Mouse (Mus musculus): ENCODE data around the gene Gm10945. TPM values are rescaled to one million over a fixed set of nuclear protein-coding genes. Genes with fewer than 3 reads are reported as not detected.

Gm10945 gene
- total RNA-seq (2021) = not detected

DNA sequence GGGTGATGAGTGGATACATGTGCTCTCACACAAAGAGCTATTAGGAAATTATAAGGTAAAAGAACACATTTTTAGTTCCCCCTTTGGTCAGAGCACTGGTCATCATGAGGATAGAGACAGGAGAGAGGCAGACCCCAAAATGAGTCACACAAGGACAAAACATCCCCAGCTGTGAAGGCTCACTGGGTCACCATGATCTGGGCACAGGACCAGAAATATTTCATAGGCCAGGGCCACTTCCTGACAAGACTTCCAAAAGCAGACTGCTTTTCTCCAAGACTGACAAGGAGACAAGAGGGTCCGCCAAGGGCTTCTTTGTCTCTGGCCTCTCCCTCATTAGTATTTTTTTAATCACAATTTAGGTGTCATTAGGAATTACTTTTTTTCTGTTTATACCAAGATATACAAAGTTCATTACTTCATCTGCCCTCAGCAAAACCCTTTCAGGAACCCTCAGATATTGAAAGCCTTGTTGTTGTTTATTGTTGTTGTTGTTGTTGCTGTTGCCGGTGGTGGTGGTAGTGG, at the start of gene Gm10945:
Gene Gm10945, minus strand, starts transcription at position 475 of the 525 bp plus-strand sequence.
- intact Hi-C loops (cut with DNase I) = no loop called here
- DNase-seq (ENCODE audit: low spot score in 2 of 2) = no peak

- no peak for DNase-seq (ENCODE audit: low spot score in 2 of 2)
- intact Hi-C loops (cut with DNase I) = loop anchor here (10.0 kb wide), 1 partner anchor 945 kb away; no protein-coding TSS in a partner anchor
Observed at GRCm38 (mm10) chr10:6790226-6790625, 28.7 kb upstream of the Gm10945 start.

DNA sequence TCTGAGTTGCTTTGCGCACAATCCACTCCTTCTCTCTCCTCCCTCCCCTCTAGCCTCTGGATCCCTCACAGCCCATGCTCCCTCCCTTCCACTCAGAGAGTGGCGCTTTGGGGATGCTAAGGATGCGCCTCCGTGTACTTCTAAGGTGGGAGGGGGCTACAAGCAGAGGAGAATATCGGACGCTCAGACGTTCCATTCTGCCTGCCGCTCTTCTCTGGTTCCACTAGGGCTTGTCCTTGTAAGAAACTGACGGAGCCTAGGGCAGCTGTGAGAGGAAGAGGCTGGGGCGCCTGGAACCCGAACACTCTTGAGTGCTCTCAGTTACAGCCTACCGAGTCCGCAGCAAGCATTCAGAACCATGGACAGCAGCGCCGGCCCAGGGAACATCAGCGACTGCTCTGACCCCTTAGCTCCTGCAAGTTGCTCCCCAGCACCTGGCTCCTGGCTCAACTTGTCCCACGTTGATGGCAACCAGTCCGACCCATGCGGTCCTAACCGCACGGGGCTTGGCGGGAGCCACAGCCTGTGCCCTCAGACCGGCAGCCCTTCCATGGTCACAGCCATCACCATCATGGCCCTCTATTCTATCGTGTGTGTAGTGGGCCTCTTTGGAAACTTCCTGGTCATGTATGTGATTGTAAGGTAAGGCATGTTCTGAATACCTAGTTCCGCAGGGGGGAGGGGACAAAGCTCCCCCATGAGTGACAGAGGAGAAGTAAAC, 27.1 kb upstream of the Gm10945 start:
- peak; percentile 10 to 17 for DNase-seq (ENCODE audit: low spot score in 2 of 2)
- intact Hi-C loops (cut with DNase I) = loop anchor here (5.0 kb wide), 1 partner anchor 751 kb away; no protein-coding TSS in a partner anchor

- intact Hi-C loops (cut with DNase I) = no loop called here
- no peak for DNase-seq (ENCODE audit: low spot score in 2 of 2)
Observed at GRCm38 (mm10) chr10:6758206-6758605, 3.4 kb downstream of the Gm10945 start, which contains the start of gene Oprm1. Gene Oprm1, plus strand, starts transcription at chr10:6758506.

- intact Hi-C loops (cut with DNase I) = no loop called here
- DNase-seq (ENCODE audit: low spot score in 2 of 2) = no peak
Observed at GRCm38 (mm10) chr10:6753375-6753774, 8.2 kb downstream of the Gm10945 start.

- no peak for DNase-seq (ENCODE audit: low spot score in 2 of 2)
- intact Hi-C loops (cut with DNase I) = no loop called here
Observed at GRCm38 (mm10) chr10:6728469-6728868, 33.1 kb downstream of the Gm10945 start.

GRCm38 (mm10) chr10:6723765-6724164, 37.8 kb downstream of the Gm10945 start:
- DNase-seq (ENCODE audit: low spot score in 2 of 2) = no peak
- intact Hi-C loops (cut with DNase I) = no loop called here

GRCm38 (mm10) chr10:6717181-6717948, 44.2 kb downstream of the Gm10945 start:
- intact Hi-C loops (cut with DNase I) = no loop called here
- no peak for DNase-seq (ENCODE audit: low spot score in 2 of 2)

DNA sequence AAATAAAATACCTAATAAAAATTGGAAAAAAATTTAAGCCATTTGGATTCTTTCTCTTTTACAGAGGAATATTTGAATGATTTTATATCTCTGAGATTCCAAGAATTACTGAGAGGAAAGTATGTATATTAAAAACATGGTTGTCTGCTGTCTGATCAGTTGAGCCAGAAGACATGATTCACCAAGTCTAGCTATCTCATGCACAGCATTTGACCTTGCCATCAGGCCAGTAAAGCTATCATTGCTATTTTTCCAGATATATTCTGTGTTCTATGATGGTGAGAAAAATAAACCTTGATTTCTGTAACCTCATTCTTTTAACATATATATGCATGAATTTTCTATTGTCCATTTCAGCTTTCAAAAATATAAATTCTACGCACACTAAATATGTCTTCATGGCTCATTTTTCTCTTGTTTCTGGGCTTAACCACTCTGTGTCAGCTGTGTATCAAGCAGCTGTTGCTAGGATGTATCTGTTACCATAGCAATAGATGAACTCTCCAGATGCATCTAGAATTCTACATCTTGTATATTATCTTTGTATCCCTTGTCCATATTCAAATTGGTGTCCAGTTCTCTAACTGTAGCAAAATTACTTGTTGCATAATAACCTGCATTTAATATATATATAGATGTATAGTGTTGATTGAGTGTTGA, 56.2 kb downstream of the Gm10945 start:
- DNase-seq (ENCODE audit: low spot score in 2 of 2) = no peak
- intact Hi-C loops (cut with DNase I) = no loop called here

DNA sequence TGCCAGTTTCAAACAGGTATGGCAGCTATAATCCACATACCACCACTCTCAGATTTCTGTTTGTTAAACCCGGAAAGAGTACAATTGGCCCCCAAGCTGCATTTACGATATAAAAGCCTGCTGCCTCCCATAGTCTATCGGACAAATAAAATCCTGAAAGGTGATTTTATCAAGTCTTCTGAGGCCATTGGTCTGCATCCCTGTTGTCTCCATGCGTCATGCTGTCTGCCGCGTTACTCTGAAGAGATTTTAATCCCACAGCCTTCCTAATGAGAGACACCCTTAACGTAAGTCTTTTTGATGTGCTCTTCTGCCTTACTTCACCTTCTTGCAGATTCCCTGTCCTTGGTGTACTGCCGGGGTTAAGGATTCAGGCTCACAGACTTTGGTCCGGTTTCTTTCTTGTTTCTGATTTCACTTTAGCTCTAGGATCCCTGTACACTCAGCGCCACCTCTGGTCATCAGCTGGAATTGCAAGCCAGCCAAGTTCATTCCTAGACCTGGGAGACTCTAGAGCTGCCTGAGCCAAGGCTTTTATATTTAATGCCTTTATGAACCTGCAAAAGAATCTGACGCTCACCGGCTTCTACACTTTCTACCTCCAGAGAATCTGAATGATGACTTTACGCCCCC, 67.2 kb downstream of the Gm10945 start:
- intact Hi-C loops (cut with DNase I) = loop anchor here (2.0 kb wide), 1 partner anchor 660 kb away; no protein-coding TSS in a partner anchor

More for the DNA sequence above, 67.2 kb downstream of the Gm10945 start:
- DNase-seq (ENCODE audit: low spot score in 2 of 2) = peak; percentile 30 to 47

Other genes starting within 250 kb of the Gm10945 start
- 1 to 10 TPM; 6.6 to 8.7 TPM for gene Oprm1, start 3.3 kb downstream of the Gm10945 start, total RNA-seq (2021)